Mouse (Mus musculus) lung, postnatal 36 days (tissue): ENCODE measurements at regions not wholly inside any gene's neighbourhood (a gene's known extent, or its start where the extent isn't known, plus 50 kb on each side); places are given as distances from the start of the nearest gene placed in this dataset.

Source experiments
- DNase-seq: peaks from one replicate; pipeline ENCODE4 v3.0.0; 2022; ENCODE audit warnings: mixed read lengths

DNA sequence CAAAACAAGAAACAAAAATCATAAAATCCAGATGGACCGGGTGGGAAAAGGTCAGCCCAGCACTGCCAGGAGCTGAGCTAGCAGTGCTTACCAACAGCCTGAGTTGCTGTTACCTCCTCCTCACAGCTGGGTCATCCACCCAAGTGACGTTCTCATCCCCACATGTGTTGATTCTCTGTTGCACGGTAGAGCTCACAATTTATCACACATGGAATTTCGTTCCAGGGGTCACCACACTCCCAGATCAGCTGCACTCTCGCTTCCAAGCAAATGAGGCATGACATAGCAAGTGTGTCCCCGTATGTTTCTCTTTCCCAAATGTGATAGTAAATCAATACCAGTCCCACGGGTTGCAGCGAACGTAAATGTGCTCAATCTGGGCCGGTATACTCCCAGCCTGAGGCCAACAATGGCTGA lies 445.1 kb upstream of the Mctp2 start:
- no peak for DNase-seq

DNA sequence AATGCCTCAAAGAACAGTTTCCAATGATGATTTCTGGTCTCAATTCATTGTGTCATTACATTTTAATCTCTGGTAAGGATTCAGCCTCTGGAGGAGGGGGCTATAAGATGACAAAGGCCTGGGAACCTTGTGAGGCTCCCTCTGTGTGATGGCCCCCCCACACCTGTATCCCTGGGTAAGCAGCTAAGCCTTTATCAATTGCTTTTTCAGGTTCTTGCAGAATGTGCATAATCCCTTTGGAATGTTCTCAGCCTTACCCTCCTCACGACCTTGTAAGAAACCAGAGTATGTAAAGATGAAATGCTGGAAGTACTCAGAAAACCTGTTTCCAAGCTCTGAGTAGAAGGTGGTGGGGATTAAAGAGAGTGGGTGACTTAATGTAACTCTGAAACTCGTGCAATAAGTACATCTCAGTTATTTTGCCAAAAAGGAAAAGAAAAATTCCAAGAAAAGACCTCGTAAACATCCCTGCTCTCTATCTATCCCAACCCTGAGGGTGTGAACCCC lies 446.7 kb upstream of the Mctp2 start:
- no peak for DNase-seq

DNA sequence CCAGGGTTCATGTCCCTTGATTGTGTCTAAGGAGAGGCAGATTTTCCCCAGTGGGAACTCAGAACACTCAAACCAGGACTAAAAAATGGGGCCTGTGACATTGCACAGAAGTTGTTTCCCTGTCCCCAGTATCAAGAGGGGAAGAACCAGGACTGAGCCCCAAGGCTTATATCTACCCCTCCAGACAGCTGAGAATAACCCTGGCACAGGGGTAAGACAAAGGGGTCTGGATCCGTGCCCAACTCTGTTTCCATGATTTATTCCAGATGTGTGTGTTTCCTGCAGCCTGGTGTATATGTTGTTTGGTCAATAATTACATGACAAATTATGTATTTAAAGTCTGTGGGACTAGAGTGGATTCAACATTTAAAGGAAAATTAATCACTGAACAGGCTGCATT lies 456.3 kb upstream of the Mctp2 start:
- DNase-seq: no peak

DNA sequence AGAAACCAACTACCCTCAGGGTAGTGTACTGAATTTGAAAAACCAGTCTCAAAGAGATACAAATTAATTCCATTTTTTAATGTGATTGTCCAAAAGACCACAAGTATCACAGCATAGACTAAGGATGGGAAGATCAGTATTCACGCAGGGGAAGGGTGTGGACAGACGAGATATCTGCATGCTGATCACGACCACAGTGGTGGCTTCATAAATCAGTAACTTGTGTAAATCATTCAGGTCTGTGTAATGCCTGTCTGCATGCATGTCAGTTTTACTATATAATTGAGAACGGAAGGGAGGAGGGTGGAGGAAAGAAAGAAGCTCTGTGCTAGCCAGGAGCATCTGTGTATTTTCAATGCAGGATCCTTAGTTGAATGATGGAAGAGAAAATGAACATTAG lies 462.3 kb upstream of the Mctp2 start:
- no peak for DNase-seq

DNA sequence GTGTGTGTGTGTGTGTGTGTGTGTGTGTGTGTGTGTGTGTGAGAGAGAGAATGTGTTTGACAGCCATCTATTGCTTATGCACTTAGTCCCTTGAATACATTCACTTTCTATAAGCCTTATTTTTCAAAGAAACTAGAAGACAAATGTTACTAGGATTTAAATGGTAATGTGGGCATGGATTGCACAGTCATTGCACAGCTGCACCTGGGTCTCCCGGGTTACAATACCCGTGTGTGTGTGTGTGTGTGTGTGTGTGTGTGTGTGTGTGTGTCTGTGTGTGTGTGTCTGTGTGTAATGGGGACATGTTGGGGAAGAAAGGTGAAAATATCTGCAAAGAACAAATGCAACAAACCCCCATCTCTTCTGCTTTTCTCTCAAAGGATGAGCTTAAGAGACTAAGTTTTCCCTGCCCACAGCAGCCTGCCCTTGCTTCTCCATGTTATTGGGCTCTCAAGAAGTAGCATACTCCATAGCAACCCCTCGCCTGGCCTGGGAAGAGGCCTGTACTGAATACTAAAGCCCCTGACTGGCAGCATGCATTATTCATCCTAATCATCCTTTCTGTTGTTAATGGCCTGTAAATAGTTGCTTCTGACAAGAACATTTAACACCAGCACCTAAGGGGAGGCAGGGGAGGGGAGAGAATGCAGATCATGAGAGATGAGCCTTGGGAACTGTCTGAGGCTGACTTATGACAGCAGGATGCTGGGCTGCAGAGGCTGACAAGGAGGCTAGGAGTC lies 467.8 kb upstream of the Mctp2 start:
- no peak for DNase-seq

DNA sequence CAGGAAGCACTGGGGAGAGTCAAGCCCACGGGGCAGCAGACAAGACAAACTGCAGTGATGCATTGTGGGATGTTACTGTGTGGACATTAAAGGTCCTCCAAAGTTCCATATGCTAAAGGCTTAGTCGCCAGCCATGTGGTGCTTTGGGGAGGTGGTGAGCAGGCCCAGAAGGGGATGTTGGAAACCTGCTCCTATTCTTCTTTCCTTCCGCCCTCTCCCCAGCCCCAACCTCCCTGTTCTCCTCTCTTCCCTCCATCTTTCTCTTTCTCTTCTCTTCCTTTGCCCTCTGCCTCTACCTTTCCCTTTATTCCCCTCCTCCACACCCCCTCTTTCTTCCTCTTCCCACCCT lies 468.3 kb upstream of the Mctp2 start:
- DNase-seq: no peak

DNA sequence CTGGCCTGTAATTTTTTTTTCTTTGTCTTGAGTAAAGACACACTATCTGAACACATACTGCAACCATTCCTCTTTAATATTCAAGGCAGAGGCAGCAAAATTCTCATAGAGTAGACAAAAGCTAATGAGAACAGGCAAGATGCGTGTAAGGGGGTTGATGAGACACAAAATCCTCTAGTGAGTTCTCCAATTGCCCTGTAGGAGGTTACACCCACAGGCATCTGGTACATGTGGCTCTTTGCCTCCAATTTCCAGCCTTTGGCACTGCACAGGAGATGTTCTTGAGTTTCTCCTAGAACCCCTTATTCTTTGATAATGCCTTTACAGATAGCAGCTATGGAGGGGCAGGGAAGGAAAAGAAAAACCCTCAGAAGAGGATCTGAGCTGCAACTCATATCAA lies 480.9 kb upstream of the Mctp2 start:
- no peak for DNase-seq

DNA sequence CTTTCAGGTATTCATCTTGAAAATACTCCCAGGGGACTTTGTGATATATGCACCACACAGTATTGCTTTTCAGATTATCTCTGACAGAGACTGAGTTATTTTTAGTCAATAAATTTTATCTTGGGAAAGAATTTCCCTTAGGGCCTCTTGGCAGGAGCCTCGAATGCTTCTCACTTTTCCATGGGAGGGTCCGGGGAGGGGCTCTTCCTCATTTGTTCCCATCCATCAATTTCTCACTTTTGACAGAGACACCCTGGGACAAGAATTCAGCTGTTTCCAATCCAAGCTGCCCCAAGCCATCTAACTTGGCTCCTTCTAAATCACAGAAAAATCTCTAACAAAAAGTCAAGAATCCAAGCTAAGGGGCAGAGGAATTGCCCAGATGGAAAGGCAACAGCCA lies 481.9 kb upstream of the Mctp2 start:
- no peak for DNase-seq

DNA sequence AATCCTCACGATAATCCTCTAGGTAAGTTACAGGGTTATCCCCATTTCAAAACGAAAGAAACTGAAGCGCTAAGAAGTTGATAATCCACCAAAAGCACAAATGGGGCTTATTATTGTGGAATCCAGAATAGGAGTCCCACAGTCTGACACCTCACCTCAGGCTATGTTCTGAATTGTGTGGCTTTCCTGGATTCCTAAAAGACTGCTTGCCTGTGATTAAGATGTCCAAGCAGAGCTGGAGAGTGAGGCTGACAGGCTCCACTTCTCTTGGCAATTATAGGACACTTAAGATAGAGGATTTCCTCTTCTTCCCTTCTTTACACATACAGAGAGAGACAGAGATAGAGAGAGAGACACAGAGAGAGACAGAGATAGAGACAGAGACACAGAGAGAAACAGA lies 515.7 kb upstream of the Mctp2 start:
- no peak for DNase-seq

DNA sequence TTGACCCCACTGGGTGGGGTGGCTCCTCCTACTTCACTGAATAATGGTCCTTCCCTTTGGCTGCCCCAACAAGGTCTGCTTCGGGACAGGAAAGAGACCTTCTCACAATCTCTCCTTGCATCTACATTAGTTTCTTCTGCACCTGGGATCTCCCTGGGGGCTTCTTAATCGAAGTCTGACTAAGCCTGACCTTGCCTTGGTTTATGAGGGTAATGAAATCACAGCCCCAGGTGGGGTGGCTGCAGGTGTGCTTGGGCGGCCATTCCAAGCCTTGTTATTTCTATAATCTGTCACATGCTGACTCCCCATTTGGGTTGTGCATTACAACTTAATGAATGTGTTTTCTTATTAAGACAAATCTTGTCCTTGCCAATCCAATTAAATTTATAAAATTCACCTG lies 520.2 kb upstream of the Mctp2 start:
- no peak for DNase-seq

DNA sequence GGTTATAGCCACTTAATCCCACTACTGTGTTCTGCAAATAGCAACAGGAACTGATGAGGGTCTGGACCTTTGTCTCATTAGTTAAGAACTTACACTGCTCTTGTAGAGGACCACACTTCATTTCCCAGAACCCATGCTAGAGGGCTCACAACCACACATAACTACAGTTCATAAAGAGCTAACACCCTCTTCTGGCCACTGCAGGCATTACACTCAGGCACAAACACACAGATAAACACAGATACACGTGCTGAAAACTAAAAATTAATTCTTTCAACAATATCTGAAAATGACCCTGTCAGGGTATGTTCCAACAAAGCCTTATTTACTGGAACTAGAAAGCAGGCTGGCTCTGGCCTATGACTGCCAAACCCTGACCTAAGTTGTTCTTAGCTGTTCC lies 529.0 kb upstream of the Mctp2 start:
- no peak for DNase-seq

DNA sequence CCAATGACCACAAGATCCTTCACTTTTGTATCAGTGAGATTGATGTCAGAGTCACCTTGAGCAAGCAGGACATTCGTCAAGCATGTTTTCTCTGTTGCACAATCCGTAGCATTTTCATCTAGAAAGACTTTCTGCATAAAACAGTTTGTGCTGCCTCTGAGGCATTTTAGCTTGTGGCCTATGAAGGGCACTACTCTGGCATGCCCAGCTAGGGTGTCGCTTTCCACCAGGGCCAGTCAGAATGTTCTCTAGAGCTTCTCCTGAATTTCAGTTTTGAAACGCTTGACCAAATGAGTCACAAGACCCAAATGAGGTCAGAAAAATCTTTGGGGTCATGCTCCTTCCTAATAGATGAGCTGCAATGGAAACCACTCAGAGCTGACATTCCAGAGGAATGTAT lies 529.6 kb upstream of the Mctp2 start:
- DNase-seq: peak; percentile 25

DNA sequence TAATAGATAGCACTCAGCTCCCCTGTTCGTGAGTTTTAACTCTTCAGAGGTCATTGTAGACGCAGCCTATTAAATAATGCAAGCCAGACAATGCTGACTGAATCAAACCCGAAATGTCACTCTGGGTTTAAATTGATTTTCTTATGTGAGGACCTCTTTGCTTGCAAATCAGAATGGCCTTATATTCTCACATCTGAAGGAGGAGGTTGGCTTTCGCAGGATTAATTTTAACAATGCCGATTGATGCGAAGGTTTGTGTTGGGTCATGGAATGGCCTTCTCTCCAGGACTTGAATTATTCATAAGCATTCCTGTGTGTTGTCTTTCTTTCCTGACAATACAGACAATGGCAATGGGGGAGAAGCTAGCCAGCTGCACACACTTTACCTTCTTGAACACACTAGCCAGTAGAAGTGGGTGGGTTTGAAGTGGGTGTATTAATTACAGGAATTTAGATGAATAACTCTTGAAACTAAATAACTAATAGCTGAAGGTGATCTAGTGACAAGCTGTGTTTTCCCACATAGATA lies 530.1 kb upstream of the Mctp2 start:
- no peak for DNase-seq

DNA sequence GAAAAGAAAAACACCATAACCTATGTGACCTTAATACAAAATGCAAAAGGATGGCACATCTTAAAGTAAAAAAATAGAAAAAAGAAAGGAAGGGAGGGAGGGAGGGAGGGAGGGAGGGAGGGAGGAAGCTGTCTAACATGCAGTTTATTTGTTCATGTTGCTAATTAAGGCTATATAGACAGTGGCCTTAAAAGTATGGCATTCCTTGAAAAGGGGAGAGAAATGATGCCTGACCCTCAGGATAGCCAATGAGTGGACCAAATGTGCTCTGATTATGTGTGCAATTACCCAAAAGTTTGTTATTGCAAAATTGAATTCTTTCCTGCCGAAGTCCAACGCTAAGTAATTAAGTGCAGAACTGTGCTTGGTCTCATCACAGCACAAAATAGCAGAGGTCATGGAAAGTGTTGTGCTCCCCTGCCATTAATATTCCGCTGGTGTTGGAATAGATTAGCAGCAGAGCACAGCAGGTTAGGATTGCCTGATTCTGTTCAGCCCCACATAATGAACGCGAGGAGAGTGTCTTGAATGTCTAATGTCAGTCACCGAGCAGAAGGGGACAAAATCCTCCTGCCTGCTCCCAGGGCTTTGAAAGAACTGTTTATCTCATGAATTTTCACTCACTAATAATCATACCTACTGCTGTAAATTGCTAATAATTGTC lies 531.7 kb upstream of the Mctp2 start:
- peak; percentile 7 for DNase-seq

DNA sequence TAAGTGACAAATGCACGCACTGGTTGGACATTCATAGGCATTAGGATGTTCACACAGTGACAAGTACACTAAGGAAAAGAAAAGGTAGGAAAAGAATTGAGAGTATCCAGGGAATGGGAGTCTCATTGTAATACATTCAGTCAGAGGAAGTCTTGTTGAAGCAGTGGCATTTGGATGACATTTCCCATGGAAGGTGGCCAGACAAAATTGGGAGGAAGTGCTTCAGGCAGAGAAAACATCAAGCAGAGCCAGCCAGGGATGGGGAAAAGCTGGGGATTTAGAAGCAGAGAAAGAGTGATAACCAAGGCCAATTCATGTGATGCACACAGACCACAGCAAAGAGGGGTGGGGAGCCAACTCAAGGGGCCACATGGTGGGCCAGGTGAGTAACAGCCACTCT lies 524.0 kb upstream of the Rgma start:
- DNase-seq: peak; percentile 6

DNA sequence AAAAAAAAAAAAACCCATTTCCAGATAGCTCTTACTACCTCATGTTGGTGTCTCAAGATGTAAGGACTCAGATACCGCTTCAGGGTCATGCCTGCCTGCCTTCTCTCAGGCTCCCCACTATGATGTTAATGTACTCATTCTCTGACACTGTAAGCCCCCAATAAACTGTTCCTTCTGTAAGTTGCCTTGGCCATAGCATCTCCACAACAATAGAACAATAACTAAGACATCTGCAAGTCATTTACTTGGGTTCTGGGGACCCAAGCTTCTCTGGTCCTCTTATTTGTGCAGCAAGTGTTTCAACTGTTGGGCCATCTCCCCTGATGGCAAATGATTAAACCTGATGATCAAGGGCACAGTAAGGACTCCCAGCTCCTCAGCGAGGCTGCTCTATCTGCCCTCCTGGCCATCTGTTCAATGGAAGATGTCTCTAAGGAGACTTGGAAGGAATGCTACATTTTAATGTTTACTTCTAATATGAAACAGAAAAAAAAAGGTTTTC lies 520.8 kb upstream of the Rgma start:
- DNase-seq: no peak

DNA sequence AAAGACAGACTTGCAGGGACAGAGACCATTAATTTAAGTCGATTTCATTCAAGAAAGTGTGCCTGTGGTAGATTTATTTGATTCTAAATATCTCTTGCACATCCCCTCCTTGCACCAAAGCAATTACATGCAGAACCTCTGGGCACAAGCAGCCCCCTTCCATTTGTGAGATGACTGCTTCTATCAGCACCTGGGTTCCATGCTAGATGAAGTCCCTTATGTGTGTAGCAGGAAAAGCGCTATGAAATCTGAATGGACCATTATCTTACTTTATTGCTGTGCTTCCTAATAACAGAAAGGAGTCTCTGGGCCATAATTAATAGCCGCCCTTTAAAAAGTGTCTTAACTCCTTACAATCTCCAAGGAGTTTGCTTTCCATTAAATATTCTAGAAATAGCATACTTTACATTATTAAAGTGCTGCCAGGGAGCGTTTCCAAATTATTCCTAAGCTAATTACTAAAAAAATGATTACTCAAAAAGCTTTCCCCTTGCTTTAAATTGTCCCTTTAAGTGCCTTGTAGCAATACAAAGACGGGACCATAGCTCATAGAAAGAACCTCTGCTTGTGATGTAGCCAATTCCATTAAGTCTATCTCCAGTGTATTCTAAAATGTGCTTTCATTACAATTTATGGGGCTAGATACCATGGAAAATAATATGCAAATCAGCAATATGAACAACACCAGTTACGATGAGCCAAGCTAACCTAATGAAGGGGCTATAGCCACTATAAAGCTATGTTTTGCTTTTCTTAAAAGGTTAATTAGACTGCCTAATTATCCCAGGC lies 508.1 kb upstream of the Rgma start:
- no peak for DNase-seq

DNA sequence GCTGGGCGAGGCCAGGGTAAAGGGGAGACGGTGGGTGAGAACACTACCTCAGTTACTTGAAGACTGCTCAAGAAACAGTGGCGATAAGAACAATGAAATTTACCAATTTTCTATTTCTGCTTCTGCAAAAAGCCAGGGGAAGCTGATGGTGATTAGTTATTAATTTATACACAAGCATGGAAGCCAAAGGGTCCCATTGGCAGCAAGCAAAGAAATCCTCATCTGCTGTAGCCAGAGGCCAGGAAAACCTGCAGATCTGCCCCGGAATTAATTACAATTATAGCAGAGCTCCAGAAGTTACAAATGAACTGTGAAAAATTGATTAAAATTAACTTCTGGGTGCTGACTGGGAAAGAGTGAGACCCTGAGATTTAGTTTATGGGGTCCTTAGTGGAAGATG lies 506.2 kb upstream of the Rgma start:
- no peak for DNase-seq

DNA sequence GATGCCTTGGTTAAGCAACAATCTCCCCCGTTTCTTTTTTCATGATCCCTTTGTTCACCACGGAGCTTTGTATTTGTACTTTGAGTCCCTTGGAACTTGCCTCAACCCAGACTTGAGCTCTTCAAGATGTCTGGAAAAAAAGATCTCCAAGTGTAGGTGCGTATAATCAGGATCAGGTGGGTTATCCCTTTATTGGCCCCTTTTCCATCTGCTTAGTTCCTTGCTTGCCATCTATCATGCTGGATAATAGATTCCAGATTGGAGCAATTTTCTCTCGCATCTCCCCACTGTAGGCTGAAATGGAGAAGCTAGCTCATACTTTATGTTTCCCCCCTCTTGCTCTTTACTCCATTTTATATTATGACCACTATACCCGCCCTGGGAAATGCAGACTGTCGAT lies 474.5 kb upstream of the Rgma start:
- no peak for DNase-seq

DNA sequence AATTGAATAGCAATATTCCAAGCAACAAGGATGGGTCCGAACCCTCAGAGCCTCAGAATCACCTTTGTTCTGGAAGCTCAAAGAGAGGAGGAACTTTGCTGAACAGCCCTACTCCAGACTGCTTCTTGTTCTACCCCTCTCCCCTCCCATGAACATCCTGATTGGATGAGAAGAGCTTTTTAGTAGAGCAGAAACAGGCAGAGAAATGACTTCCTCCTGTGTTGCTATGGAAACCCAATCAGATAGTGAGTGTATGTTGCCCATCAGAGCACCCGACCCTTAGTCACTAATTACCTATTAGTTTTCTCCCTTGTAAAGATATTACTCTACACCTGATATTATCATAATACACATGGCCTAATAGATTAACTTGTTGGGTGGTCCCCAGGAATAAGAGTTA lies 469.4 kb upstream of the Rgma start:
- no peak for DNase-seq

DNA sequence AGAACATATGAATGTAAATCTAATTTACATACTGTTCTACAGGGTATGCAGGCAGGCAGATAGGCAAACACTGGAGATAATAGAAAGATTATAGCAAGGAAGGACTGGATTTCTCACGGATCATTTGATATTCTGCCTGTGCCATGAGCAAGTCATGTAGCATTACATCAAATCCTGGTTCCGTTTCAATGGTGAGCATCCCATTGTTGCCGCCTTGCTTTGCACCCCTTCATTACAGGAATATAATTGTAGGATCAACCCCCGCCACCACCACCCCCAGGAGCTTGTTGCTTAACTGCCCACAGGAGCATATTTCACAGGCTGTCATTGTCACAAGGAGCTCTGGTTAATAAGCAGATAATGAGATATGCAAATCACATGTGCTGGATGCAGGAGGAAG lies 468.8 kb upstream of the Rgma start:
- no peak for DNase-seq

DNA sequence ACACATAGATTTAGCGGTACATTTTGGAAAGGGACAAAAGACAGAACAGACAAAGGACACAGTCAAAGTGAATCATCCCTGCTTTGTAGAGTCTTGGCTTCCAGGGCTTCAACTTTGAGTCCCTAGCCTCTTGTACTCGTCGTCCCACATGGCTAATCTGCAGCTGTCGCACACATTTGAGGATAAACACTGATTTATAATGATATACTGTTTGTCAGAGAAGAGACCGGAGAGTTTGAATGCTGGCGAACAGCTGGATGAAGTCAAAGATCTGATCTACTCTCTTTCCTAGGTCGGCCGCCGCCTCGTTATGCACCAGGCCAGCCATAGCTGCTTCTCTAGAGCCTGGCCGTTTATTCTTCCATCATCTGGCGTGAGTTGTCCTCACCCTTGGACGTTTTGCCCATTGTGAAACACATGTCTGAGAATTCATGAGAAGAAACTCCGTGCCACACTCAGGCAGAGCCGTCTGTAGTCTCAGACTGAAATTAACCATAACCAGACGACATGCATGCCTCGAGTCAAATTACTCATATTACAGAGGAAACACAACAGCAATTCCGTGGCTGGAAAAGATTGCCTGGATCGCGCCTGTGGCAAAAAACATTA lies 448.4 kb upstream of the Rgma start:
- no peak for DNase-seq

DNA sequence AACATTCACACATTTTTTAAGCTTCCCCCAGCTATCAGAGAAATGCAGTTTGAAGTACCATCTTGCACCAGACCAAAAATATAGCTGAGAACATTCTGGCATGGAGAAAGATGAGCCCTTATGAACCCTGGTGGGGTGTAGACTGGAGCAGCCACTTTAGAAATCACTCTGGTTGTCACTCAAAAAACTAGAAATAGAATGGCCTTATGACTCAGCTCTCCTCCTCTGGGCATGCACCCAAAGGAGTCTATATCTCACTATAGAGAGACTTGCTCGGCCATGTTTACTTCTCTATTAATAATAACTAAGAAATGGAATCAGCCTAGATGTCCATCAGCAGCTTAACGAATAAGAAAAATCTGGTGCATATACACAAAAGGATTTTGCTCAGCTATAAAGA lies 436.5 kb upstream of the Rgma start:
- DNase-seq: no peak
